Comparison of ENCODE assay signal across 11 mouse cellular contexts in genomic region chr17:71981177-71981576, GRCm38 (mm10).
DNase-seq lines count a peak whose midpoint lies in the region; ATAC-seq and TF ChIP-seq lines count a peak whose summit lies in the region.
"Had no signal": no experiment of that assay in that cellular context is flagged by ENCODE, and none has a peak within 500 bp of the region (broad histone marks: within the 10 kb centered on the region; RNA-seq: fewer than 3 reads in every experiment).

No protein-coding gene starts in this region.

- no peaks in the 10 kb centered on the region for H3K27me3 ChIP-seq in kidney, embryonic 16.5 days (ENCODE audit: insufficient read depth, low read length)
- H3K27me3 ChIP-seq in kidney, adult 2 months (replicated peaks; ENCODE audit: control insufficient read depth, insufficient read depth, low read length): no peaks in the 10 kb centered on the region
- no peaks in the 10 kb centered on the region for H3K27me3 ChIP-seq in forebrain, embryonic 15.5 days
- no peaks in the 10 kb centered on the region for H3K27me3 ChIP-seq in limb, embryonic 14.5 days (ENCODE audit: control insufficient read depth, insufficient read depth, low read length)
- H3K27me3 ChIP-seq in neural tube, embryonic 14.5 days (ENCODE audit: control insufficient read depth, insufficient read depth, low read length): no peaks in the 10 kb centered on the region

- 62% methylated on average over 4 of the region's 4 CpGs for WGBS in kidney, embryonic 16.5 days
- 69% methylated on average over 4 of the region's 4 CpGs for WGBS in kidney, adult 2 months
- 26% methylated on average over 4 of the region's 4 CpGs for whole genome bisulfite sequencing in forebrain, embryonic 15.5 days
- WGBS in limb, embryonic 14.5 days: 50% methylated on average over 4 of the region's 4 CpGs
- 45% methylated on average over 4 of the region's 4 CpGs for WGBS in neural tube, embryonic 14.5 days

- no peaks in the 10 kb centered on the region for H3K36me3 ChIP-seq in kidney, embryonic 16.5 days (ENCODE audit: insufficient read depth, low read length)
- H3K36me3 ChIP-seq in kidney, adult 2 months (ENCODE audit: control insufficient read depth, insufficient read depth, low read length): no peaks in the 10 kb centered on the region
- no peaks in the 10 kb centered on the region for H3K36me3 ChIP-seq in forebrain, embryonic 15.5 days
- no peaks in the 10 kb centered on the region for H3K36me3 ChIP-seq in limb, embryonic 14.5 days (ENCODE audit: control insufficient read depth, insufficient read depth, low read length)
- no peaks in the 10 kb centered on the region for H3K36me3 ChIP-seq in neural tube, embryonic 14.5 days (ENCODE audit: control insufficient read depth, insufficient read depth, low read length)

- H3K9me3 ChIP-seq in kidney, embryonic 16.5 days (ENCODE audit: low read length): no peaks in the 10 kb centered on the region
- no peaks in the 10 kb centered on the region for H3K9me3 ChIP-seq in forebrain, embryonic 15.5 days
- no peaks in the 10 kb centered on the region for H3K9me3 ChIP-seq in limb, embryonic 14.5 days (ENCODE audit: control insufficient read depth, low read length)
- no peaks in the 10 kb centered on the region for H3K9me3 ChIP-seq in neural tube, embryonic 14.5 days (ENCODE audit: control insufficient read depth, low read length)

- no peak overlapping the region for H3K9ac ChIP-seq in kidney, embryonic 16.5 days (replicated peaks; ENCODE audit: low read length)
- H3K9ac ChIP-seq in forebrain, embryonic 15.5 days (replicated peaks): no peak overlapping the region
- no peak overlapping the region for H3K9ac ChIP-seq in limb, embryonic 14.5 days (ENCODE audit: low read depth, low read length, severe bottlenecking)
- no peak overlapping the region for H3K9ac ChIP-seq in neural tube, embryonic 14.5 days (replicated peaks; ENCODE audit: low read depth, low read length)

- no peak for DNase-seq in kidney, adult 2 months
- DNase-seq in limb, embryonic 14.5 days (ENCODE audit: low spot score): no peak
- DNase-seq in right cerebral cortex, postnatal 25 days: no peak
- DNase-seq in lung, postnatal 36 days: no peak
- no peak for DNase-seq in kidney, postnatal 36 days
- DNase-seq: B cell, adult 2 months; cerebellum, adult 2 months; lung, adult 18-20 months had no signal

- no peak for TF ChIP-seq POLR2A in kidney, adult 2 months (IDR thresholded peaks at IDR 0.05; ENCODE audit: low read depth, low read length)
- no peak for TF ChIP-seq POLR2A in limb, embryonic 14.5 days (IDR thresholded peaks at IDR 0.05; ENCODE audit: borderline replicate concordance, extremely low read depth, insufficient read depth, insufficient read length)

- H3K4me2 ChIP-seq in kidney, embryonic 16.5 days (replicated peaks; ENCODE audit: low read depth, low read length): no peak overlapping the region
- no peak overlapping the region for H3K4me2 ChIP-seq in forebrain, embryonic 15.5 days (replicated peaks)
- H3K4me2 ChIP-seq in limb, embryonic 14.5 days (replicated peaks; ENCODE audit: low read depth, low read length, severe bottlenecking): no peak overlapping the region
- no peak overlapping the region for H3K4me2 ChIP-seq in neural tube, embryonic 14.5 days (ENCODE audit: low read depth, low read length)

- peaks cover 10% of the 10 kb centered on the region; the same call in 1 of the 2 replicates for H3K4me1 ChIP-seq in kidney, embryonic 16.5 days (ENCODE audit: insufficient read depth, low read length)
- H3K4me1 ChIP-seq in kidney, adult 2 months (ENCODE audit: control insufficient read depth, insufficient read depth, low read length): no peaks in the 10 kb centered on the region
- peaks cover 34% of the 10 kb centered on the region for H3K4me1 ChIP-seq in forebrain, embryonic 15.5 days
- H3K4me1 ChIP-seq in limb, embryonic 14.5 days (ENCODE audit: control insufficient read depth, insufficient read depth, low read length): peaks cover 20% of the 10 kb centered on the region
- H3K4me1 ChIP-seq in neural tube, embryonic 14.5 days (ENCODE audit: control insufficient read depth, insufficient read depth, low read length): peaks cover 8% of the 10 kb centered on the region; the same call in 1 of the 2 replicates

- no peak for ATAC-seq in kidney, embryonic 16.5 days (ENCODE audit: low FRiP score, low TSS enrichment)
- ATAC-seq in forebrain, embryonic 15.5 days (replicated peaks): peak; percentile 51; the same call in 1 of the 2 replicates
- peak; percentile 17; the same call in 1 of the 2 replicates for ATAC-seq in limb, embryonic 14.5 days (ENCODE audit: low FRiP score, low read depth)
- no peak; the same call in 1 of the 2 replicates for ATAC-seq in neural tube, embryonic 14.5 days (ENCODE audit: low read depth)

- H3K27ac ChIP-seq in kidney, embryonic 16.5 days (ENCODE audit: low read length): peak overlapping the region; percentile 34; the same call in 1 of the 2 replicates
- H3K27ac ChIP-seq in kidney, adult 2 months (ENCODE audit: insufficient read depth, low read depth, low read length): no peak overlapping the region
- peak overlapping the region; percentile 78 for H3K27ac ChIP-seq in forebrain, embryonic 15.5 days (replicated peaks)
- H3K27ac ChIP-seq in limb, embryonic 14.5 days (replicated peaks; ENCODE audit: low read depth, low read length): peak overlapping the region; percentile 61; the same call in 1 of the 2 replicates
- peak overlapping the region; percentile 18; the same call in 1 of the 2 replicates for H3K27ac ChIP-seq in neural tube, embryonic 14.5 days (ENCODE audit: low read depth, low read length)

- no peak for TF ChIP-seq CTCF in kidney, adult 2 months (conservative IDR thresholded peaks at IDR 0.05; ENCODE audit: insufficient read depth, insufficient read length, low read depth, low read length)

- no peak overlapping the region for H3K4me3 ChIP-seq in kidney, embryonic 16.5 days (ENCODE audit: low read length)
- no peak overlapping the region for H3K4me3 ChIP-seq in kidney, adult 2 months (ENCODE audit: insufficient read depth, low read depth, low read length)
- no peak overlapping the region for H3K4me3 ChIP-seq in forebrain, embryonic 15.5 days
- H3K4me3 ChIP-seq in limb, embryonic 14.5 days (replicated peaks; ENCODE audit: low read length): no peak overlapping the region
- no peak overlapping the region for H3K4me3 ChIP-seq in neural tube, embryonic 14.5 days (ENCODE audit: low read depth, low read length)

Comparison
In these comparisons a context has a peak if more than half of its experiments do, and no peak if none do; other contexts are left out.
1. ATAC-seq: peak in forebrain, embryonic 15.5 days (single experiment) and limb, embryonic 14.5 days (single experiment); none in kidney, embryonic 16.5 days (single experiment) and neural tube, embryonic 14.5 days (single experiment).